Mouse (Mus musculus) megakaryocyte, embryonic 14.5 days (primary cell): ENCODE results near the gene Scp2. TPM values are rescaled to one million over a fixed set of nuclear protein-coding genes. Genes with fewer than 3 reads are reported as not detected.
"Not testable (repeated sequence)": the region's sequence is repeated elsewhere in the genome, so short reads cannot be mapped to it uniquely, and the experiment has no call there.

Experiments used
- H3K27me3 ChIP-seq: replicated peaks from 2 replicates; pipeline ENCODE3; 2012; ENCODE audit warnings: inconsistent platforms
- H3K36me3 ChIP-seq: replicated peaks from 2 replicates; pipeline ENCODE3; 2012; ENCODE audit warnings: low read length, inconsistent platforms, mixed read lengths
- H3K4me1 ChIP-seq: 2 replicates; pipeline ENCODE4 v1.6.1; 2012; ENCODE audit warnings: inconsistent platforms
- H3K4me3 ChIP-seq: replicated peaks from 2 replicates; pipeline ENCODE3; 2012; ENCODE audit warnings: moderate library complexity, mild to moderate bottlenecking, inconsistent platforms
- H3K9me3 ChIP-seq: 2 replicates; pipeline ENCODE4 v1.6.1; 2012; ENCODE audit warnings: inconsistent platforms
- FLI1 ChIP-seq: IDR thresholded peaks from 2 replicates; pipeline ENCODE4 v1.6.1; 2012; ENCODE audit warnings: low read length, inconsistent platforms, mixed read lengths
- GATA1 ChIP-seq: IDR thresholded peaks from 3 replicates; pipeline ENCODE4 v1.6.1; 2012; ENCODE audit warnings: mixed read lengths, low read length, inconsistent platforms, borderline replicate concordance
- polyA plus RNA-seq: library from polyadenylated mRNA; stranded (reverse); fragments of >175 nt; gene quantifications from 2 replicates; pipeline ENCODE4 v1.2.3, GENCODE M21; 2012; ENCODE audit warnings: low replicate concordance; ENCODE audit not compliant: insufficient read depth

Scp2 gene
- polyA plus RNA-seq, 1 experiment: 34.1 TPM

DNA sequence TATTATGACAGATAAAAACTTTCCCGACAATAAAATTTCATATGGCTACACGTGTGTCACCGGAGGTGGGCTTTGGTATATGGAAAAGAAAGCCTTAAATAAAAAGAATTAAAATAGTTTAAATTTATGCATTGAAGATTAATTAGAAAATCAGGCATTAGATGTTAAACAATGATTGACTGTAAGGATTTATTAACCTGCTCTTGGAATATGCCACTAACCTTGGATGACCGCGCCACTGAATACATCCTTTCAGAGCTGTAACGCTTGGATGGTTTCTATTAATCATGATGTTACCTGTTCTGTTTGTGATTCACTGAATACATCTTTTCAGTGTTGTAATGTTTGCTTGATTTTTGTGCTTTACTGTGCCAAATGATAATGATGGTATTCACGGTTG lies 35.1 kb downstream of the Scp2 start:
- H3K36me3 ChIP-seq: peaks cover 15% of the 10 kb centered on the region
- H3K4me1 ChIP-seq: no peaks in the 10 kb centered on the region
- no peak overlapping the region for H3K4me3 ChIP-seq
- H3K27me3 ChIP-seq: no peaks in the 10 kb centered on the region
- TF ChIP-seq GATA1 (no peak), FLI1 (no peak)
- no peaks in the 10 kb centered on the region for H3K9me3 ChIP-seq

DNA sequence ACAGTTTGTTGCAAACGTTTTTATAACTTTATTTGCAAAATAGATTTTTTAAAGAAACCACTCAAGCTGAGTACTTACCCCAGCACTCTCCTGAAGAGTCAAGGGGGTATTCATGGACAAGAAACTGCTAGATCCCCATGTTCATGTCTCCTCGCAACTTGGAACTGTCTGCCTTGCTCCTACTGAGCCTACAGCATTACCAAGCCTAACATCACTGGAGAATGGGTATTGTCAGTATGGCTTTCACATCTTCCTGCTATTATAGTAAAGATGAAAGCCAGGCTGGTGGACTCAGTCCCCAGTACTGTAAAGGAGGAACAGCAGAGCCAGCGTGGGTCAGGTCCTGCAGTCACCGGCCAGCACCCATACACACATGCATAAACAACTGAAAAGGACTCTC lies 48.5 kb downstream of the Scp2 start, which contains the start of gene Podn:
Podn (minus strand) TSS at position 101 of the 400 bp plus-strand sequence.
- Histone ChIP-seq H3K4me3 (no peak within 1 kb of the TSS), H3K4me1 (no peaks in the 10 kb centered on the region), H3K27me3 (no peaks in the 10 kb centered on the region), H3K9me3 (no peaks in the 10 kb centered on the region), H3K36me3 (peaks cover 15% of the 10 kb centered on the region)
- TF ChIP-seq FLI1 (no peak), GATA1 (no peak)

DNA sequence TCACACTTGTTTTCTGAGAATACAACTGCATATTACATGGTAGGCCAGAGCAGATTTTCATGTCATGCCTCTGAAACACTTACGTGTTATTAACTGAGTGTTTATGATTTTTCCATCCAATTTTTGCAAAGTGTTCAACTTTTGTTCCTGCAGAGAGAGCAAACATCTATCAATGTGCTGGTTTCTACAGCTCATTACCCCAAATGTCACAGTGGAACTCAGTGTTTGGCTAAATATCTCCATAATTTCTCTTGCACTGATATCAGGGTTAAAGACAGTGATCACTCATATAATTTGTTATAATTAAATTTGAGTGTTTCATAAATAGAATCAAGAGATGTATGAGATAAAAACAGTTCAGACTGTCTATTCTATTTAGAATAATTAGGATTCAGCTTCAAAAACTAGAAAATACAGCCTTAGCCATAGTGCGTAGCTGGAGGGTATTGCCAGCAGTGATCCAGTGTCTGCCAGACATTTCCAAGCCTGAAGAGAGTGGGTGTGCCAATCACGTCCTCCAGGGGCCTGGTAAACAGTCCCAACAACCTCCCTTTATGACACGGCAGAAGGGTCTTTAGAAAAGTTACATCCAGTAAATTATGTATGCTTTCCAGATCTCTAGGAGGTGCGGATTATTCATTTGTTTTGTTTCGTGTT lies 51.9 kb downstream of the Scp2 start:
- no peaks in the 10 kb centered on the region for H3K9me3 ChIP-seq
- no peak overlapping the region for H3K4me3 ChIP-seq
- H3K27me3 ChIP-seq: no peaks in the 10 kb centered on the region
- H3K4me1 ChIP-seq: no peaks in the 10 kb centered on the region
- H3K36me3 ChIP-seq: peaks cover 17% of the 10 kb centered on the region
- TF ChIP-seq FLI1 (no peak), GATA1 (no peak)

DNA sequence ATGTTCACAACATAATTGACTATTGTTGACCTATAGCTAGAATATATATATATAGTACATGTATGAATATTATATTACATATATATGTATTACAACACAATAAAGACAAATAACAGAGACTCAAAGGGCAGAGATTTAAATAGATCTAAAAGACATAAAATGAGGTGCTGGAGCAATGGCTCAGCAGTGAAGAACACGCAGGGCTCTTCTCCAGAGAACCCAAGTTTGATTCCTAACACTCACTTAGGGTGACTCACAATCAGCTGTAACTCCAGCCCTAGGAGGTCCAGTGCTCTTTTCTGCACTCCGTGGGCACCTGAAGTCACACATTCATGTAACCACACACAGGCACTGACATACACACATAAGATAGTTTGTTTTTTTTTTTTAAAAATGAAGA lies 60.8 kb downstream of the Scp2 start:
- Histone ChIP-seq H3K4me3 (no peak overlapping the region), H3K9me3 (no peaks in the 10 kb centered on the region), H3K36me3 (peaks cover 12% of the 10 kb centered on the region), H3K27me3 (no peaks in the 10 kb centered on the region), H3K4me1 (peaks cover 37% of the 10 kb centered on the region)
- TF ChIP-seq FLI1: no peak
- no peak for TF ChIP-seq GATA1

DNA sequence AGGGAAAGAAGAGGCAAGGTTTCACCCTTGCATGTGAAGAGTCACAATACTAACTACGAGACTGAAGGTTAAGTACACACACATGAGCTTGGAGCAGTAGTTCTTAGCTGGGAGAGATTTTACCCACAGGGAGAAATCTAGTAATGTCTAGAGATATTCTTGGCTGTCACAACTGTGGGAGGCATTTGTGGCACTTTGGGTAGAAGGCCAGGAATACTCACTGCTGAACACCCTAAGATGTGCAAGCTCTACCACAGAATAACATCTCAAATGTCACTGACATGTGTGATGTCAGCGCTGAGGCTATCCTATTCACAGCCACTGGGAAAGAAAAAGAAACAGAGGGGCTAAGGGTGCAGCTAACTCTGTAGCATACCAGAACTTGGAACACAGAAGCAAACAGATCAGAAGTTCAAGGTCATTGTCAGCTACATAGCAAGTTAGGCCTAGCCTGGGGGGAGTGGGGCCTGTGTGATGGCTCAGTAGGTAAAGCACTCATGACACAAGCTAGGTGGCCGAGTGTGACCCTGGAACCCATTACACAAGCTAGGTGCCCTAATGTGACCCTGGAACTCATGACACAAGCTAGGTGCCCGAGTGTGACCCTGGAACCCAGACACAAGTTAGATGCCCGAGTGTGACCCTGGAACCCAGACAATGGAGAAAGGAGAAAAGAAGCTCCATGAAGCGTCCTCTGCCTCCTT lies 61.6 kb downstream of the Scp2 start:
- Histone ChIP-seq H3K9me3 (no peaks in the 10 kb centered on the region), H3K4me1 (peaks cover 41% of the 10 kb centered on the region), H3K27me3 (no peaks in the 10 kb centered on the region), H3K4me3 (no peak overlapping the region), H3K36me3 (peaks cover 17% of the 10 kb centered on the region)
- TF ChIP-seq FLI1 (no peak), GATA1 (no peak)

DNA sequence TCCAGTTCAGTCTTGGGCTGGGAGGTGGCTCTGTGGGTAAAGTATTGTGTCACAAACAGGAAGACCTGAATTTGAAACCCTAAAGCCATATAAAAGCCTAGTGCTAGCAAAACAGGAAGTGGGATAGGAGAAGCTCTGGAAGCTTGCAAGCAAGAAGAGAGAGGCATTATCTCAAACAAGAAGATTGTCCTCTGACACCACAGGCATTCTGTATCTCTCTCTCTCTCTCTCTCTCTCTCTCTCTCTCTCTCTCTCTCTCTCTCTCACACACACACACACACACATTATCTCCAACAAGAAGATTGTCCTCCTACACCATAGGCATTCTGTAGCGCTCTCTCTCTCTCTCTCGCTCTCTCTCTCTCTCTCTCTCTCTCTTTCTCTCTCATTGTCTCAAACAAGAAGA lies 62.4 kb downstream of the Scp2 start:
- H3K27me3 ChIP-seq: no peaks in the 10 kb centered on the region
- H3K9me3 ChIP-seq: no peaks in the 10 kb centered on the region
- H3K4me1 ChIP-seq: peaks cover 41% of the 10 kb centered on the region
- no peak overlapping the region for H3K4me3 ChIP-seq
- H3K36me3 ChIP-seq: peaks cover 24% of the 10 kb centered on the region
- TF ChIP-seq GATA1 (no peak), FLI1 (no peak)

DNA sequence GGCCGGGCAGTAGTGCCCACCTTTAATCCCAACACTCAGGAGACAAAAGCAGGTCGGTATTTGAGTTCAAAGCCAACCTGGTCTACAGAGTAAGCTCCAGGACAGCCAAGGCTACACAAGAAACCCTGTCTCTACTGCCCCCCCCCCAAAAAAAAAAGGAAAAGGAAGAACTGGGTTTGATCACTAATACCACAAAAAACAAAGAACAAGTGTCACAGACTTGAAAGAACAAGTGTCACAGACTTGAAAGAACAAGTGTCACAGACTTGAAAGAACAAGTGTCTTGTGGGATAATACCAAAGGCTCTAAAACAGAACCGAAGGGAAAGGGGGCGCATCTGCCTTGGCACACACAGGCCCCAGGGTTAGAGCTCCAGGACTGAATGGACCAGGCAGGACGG lies 63.9 kb downstream of the Scp2 start:
- H3K4me1 ChIP-seq: peaks cover 41% of the 10 kb centered on the region
- no peaks in the 10 kb centered on the region for H3K9me3 ChIP-seq
- no peaks in the 10 kb centered on the region for H3K27me3 ChIP-seq
- no peak overlapping the region for H3K4me3 ChIP-seq
- peaks cover 22% of the 10 kb centered on the region for H3K36me3 ChIP-seq
- TF ChIP-seq FLI1: no peak

DNA sequence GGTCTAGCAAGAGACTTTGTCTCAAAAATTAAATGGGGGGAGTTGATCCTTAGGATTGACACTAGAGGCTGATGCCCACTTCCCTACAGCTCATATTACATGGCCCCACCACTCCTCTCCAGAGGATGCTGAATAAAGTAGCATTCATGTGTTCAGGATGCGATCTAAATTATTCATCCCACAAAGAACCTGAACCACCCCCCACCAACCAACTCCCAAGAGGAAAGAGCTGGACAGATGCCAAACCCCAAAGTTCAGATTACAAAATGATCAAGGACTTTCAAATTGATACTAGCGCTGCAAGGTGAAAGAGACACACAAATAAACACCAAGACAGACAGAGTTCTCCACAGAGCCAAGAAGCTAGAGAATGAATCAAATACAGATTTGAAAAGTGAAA lies 65.0 kb downstream of the Scp2 start:
- no peak overlapping the region for H3K4me3 ChIP-seq
- no peaks in the 10 kb centered on the region for H3K9me3 ChIP-seq
- TF ChIP-seq GATA1 (no peak), FLI1 (no peak)
- H3K27me3 ChIP-seq: no peaks in the 10 kb centered on the region
- H3K4me1 ChIP-seq: peaks cover 41% of the 10 kb centered on the region
- H3K36me3 ChIP-seq: peaks cover 19% of the 10 kb centered on the region

DNA sequence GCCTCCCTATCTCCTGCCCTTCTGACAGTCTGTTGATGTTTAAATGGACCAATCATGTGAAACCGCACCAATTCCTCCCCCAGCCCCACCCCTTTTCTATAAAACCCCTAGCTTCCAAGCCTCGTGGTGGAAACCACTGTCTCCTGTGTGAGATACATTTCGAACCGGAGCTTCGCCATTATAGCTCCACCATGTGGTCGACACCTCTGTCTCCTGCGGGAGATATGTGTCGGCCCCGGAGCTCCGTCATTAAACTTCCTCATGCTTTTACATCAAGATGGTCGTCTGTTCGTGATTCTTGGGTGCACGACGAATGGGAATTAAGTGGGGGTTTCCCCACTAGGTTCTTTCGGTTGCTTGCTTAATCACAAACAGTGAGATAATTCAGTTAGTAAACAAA lies 65.6 kb downstream of the Scp2 start:
- H3K4me3 ChIP-seq, H3K27me3 ChIP-seq, H3K9me3 ChIP-seq: not testable (repeated sequence)
- Histone ChIP-seq H3K36me3 (peaks cover 15% of the 10 kb centered on the region), H3K4me1 (peaks cover 41% of the 10 kb centered on the region)

DNA sequence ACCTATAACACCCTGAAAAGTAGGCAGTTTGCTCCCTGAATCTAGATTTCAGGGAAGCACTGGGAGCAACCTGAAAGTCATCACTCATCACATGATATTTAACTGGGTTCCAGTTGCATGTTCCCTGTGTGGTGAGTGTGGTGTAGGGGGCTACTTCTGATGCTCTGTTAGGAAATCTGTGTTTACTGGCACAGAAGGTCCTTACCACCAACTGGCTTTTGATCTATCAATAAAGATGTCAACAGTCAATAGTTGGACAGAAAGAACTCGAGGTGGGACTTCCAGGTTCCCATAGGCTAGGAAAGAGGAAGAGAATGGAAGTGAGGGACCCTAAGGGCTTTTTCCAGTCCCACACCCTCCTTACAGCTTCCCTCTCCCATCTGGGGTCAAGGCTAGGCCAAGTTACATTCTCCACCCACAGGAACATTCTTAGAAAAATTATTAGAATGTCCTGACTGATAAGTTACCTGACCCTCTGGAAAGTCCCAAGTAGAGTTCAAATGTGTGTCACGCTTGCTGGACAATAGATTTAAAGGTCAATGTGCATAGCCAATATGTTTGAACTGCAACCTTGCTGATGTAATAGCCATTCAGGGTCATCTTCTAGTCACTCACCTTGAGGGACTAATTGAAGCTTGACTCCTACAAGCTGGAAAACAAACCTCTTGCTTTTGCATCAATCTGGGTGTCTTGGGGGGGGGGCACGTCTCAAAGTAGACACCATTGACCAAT lies 67.4 kb downstream of the Scp2 start:
- Histone ChIP-seq H3K27me3 (no peaks in the 10 kb centered on the region), H3K36me3 (peaks cover 12% of the 10 kb centered on the region), H3K9me3 (no peaks in the 10 kb centered on the region), H3K4me3 (no peak overlapping the region), H3K4me1 (peaks cover 30% of the 10 kb centered on the region)
- TF ChIP-seq GATA1: no peak
- TF ChIP-seq FLI1: no peak
